Mouse (Mus musculus) midbrain, postnatal 0 days (tissue): ENCODE data around the gene Stard3nl. TPM values are rescaled to one million over a fixed set of nuclear protein-coding genes. Genes with fewer than 3 reads are reported as not detected.
A peak's percentile ranks its signal among the peaks of the same experiment; 100 is the strongest.
"Not testable (repeated sequence)": the region's sequence is repeated elsewhere in the genome, so short reads cannot be mapped to it uniquely, and the experiment has no call there.

Source experiments
- ATAC-seq: fragments of 200-750 bp; cut with Nextera tagmentation; 2 replicates; pipeline ENCODE4 v1.8.0; 2017; ENCODE audit warnings: moderate number of reproducible peaks, mild to moderate bottlenecking, moderate TSS enrichment, moderate library complexity; ENCODE audit not compliant: low FRiP score
- DNase-seq: peaks from one replicate; pipeline ENCODE4 v3.0.0-alpha.2; 2015; ENCODE audit warnings: low spot score
- H3K27ac ChIP-seq: fragments of 300-500 bp; sonication (generic); 2 replicates; pipeline ENCODE4 v1.5.1; 2014; ENCODE audit warnings: low read depth, mild to moderate bottlenecking, low read length, mixed read lengths
- H3K27me3 ChIP-seq: fragments of 300-500 bp; sonication (generic); 2 replicates; pipeline ENCODE4 v1.6.1; 2014; ENCODE audit warnings: low read length, control low read depth, mixed read lengths; ENCODE audit not compliant: insufficient read depth
- H3K36me3 ChIP-seq: fragments of 300-500 bp; sonication (generic); 2 replicates; pipeline ENCODE4 v1.6.1; 2014; ENCODE audit warnings: low read length, control low read depth, mixed read lengths; ENCODE audit not compliant: insufficient read depth
- H3K4me1 ChIP-seq: fragments of 300-500 bp; sonication (generic); 2 replicates; pipeline ENCODE4 v1.6.1; 2014; ENCODE audit warnings: mild to moderate bottlenecking, control low read depth, antibody characterized with exemption, low read length, mixed read lengths; ENCODE audit not compliant: insufficient read depth
- H3K4me2 ChIP-seq: fragments of 300-500 bp; sonication (generic); 2 replicates; pipeline ENCODE4 v1.6.1; 2014; ENCODE audit warnings: low read depth, mild to moderate bottlenecking, low read length, mixed read lengths; ENCODE audit not compliant: poor library complexity, severe bottlenecking
- H3K4me3 ChIP-seq: fragments of 300-500 bp; sonication (generic); 2 replicates; pipeline ENCODE4 v1.5.1; 2014; ENCODE audit warnings: low read depth, mild to moderate bottlenecking, low read length, moderate library complexity
- H3K9ac ChIP-seq: fragments of 300-500 bp; sonication (generic); replicated peaks from 2 replicates; pipeline ENCODE4 v1.6.1; 2014; ENCODE audit warnings: mild to moderate bottlenecking, low read length, moderate library complexity, mixed read lengths; ENCODE audit not compliant: poor library complexity, severe bottlenecking
- H3K9me3 ChIP-seq: fragments of 300-500 bp; sonication (generic); 2 replicates; pipeline ENCODE4 v1.6.1; 2016; ENCODE audit warnings: low read length, control low read depth
- CTCF ChIP-seq: IDR thresholded peaks from 2 replicates; pipeline ENCODE4 v1.5.1; 2016; ENCODE audit warnings: antibody characterized with exemption, mild to moderate bottlenecking
- WGBS: fragments of 180-500 bp; shearing (Covaris S2); extraction: QIAGEN DNeasy Blood & Tissue Kit; methylation state at CpG from one replicate; pipeline ENCODE4 v1.1.7; 2014; 5-methylcytosine and 5-hydroxymethylcytosine counted together
- polyA plus RNA-seq: library from polyadenylated mRNA; unstranded; fragments of >200 nt; fragmentation: Nextera tagmentation; extraction: Ambion mirVana; gene quantifications from 2 replicates; pipeline ENCODE4 v1.2.1, GENCODE M21; 2015
- total RNA-seq: library from RNA; depleted of rRNA; stranded (reverse); fragments of >200 nt; gene quantifications from 2 replicates; pipeline ENCODE4 v1.2.3, GENCODE M21; 2014

The Stard3nl gene
- total and polyA plus RNA-seq, 2 experiments from 2014 or later, result 71.6 to 215 TPM

DNA sequence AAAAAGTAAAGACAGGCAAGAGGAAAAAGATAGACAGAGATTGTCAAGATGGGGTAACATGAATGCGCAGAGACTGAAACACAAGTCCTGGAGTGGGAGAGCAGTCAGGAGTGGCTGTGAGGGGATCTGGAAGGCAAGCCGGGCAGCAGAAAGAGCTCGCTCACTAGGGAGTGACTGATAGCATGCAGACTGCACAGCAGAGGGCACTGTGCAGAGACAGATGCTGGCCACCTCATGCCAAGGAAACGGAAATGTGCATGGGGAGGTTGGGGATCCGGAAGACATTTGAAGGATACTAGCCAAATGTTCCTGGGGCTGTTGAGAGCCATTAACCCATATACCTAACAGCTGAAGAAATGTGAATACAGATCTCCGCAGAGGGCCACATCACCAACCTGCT is 33.2 kb downstream of the Stard3nl start:
- Histone ChIP-seq H3K4me2 (no peak overlapping the region), H3K4me1 (no peaks in the 10 kb centered on the region), H3K4me3 (no peak overlapping the region), H3K36me3 (peaks cover 23% of the 10 kb centered on the region), H3K9ac (no peak overlapping the region), H3K27me3 (no peaks in the 10 kb centered on the region), H3K27ac (no peak overlapping the region), H3K9me3 (no peaks in the 10 kb centered on the region)
- WGBS, result 60% methylated on average over 6 of the region's 6 CpGs
- ATAC-seq, result no peak
- peak; percentile 59 for DNase-seq
- TF ChIP-seq CTCF, result peak; percentile 71

DNA sequence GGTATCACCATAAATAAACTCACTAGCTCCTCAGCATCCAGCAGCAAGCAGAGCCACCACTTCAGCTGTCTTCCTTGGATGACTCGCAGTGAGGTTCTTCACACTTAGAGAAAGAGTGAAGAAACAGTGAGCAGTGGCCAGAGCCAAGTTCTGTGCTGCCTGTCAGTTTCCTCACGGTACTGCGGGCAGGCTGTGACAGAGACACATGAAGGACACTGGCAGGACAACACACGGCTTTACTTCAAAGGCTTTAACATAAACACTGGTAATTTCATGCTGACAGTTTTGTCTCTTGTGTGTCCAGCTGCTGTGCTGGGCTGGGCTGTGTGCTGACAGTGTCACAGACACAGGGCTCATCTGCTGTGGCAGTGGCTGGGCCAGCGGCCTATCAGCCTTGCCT is 37.6 kb downstream of the Stard3nl start:
- 70% methylated on average over 5 of the region's 5 CpGs for WGBS
- no peak overlapping the region for H3K4me3 ChIP-seq
- H3K4me2 ChIP-seq, result no peak overlapping the region
- 0 out of 2 replicates have a peak, but pooled peaks cover 2% of the 10 kb centered on the region for H3K4me1 ChIP-seq
- peak; percentile 23 for DNase-seq
- no peak for TF ChIP-seq CTCF
- H3K9me3 ChIP-seq, result no peaks in the 10 kb centered on the region
- no peak overlapping the region for H3K9ac ChIP-seq
- H3K36me3 ChIP-seq, result peaks cover 31% of the 10 kb centered on the region
- H3K27ac ChIP-seq, result no peak overlapping the region
- ATAC-seq, result no peak
- no peaks in the 10 kb centered on the region for H3K27me3 ChIP-seq

DNA sequence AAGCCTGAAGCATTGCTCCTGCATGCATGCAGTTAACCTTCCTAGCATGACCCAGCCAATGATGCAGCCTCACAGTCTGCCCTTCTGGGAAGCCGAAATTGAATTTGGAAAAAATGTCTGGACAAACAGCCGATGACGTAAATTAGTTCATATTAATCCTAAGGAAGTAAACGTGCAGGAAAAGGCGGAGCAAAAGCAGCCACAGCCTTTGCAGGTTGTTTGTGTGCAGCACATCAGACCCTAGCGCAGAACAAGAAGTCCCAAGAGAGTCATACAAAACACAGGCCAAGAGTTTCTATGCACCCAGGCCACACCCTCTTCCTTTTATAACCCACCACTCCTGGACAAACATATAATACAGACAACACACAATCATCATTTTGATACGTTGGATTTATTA is 38.3 kb downstream of the Stard3nl start:
- Histone ChIP-seq H3K27me3 (no peaks in the 10 kb centered on the region), H3K4me3 (no peak overlapping the region), H3K27ac (no peak overlapping the region), H3K4me2 (no peak overlapping the region), H3K4me1 (0 out of 2 replicates have a peak, but pooled peaks cover 3% of the 10 kb centered on the region), H3K9me3 (no peaks in the 10 kb centered on the region), H3K9ac (no peak overlapping the region), H3K36me3 (peaks cover 31% of the 10 kb centered on the region)
- TF ChIP-seq CTCF, result no peak
- no peak for DNase-seq
- WGBS, result 90% methylated on average over 7 of the region's 7 CpGs
- no peak for ATAC-seq

DNA sequence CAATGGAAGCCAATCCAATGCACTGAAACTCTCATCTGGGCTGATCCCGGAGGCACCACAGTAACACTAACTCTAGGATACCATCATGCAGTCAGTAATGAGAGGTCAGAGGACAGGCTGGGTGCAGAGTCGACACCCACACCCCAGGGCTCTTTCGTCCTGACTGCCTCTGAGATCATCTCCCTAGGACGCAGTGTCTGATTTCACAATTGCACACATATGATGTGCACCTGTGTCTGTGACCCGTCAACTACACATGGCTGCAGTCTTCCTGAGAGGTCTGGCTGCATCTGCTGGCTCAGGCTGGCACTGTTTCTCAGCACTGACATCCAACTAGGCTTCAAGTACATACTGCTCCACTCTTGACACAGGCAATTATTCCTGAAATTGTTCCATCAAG is 38.9 kb downstream of the Stard3nl start:
- no peak for TF ChIP-seq CTCF
- Histone ChIP-seq H3K36me3 (peaks cover 31% of the 10 kb centered on the region), H3K9me3 (no peaks in the 10 kb centered on the region), H3K27ac (no peak overlapping the region), H3K27me3 (no peaks in the 10 kb centered on the region), H3K4me2 (no peak overlapping the region), H3K4me1 (0 out of 2 replicates have a peak, but pooled peaks cover 3% of the 10 kb centered on the region), H3K9ac (no peak overlapping the region), H3K4me3 (no peak overlapping the region)
- WGBS, result 77% methylated on average over 5 of the region's 5 CpGs
- DNase-seq (no peak), ATAC-seq (0 out of 2 replicates have a peak, but pooled peaks have one; percentile 31)

DNA sequence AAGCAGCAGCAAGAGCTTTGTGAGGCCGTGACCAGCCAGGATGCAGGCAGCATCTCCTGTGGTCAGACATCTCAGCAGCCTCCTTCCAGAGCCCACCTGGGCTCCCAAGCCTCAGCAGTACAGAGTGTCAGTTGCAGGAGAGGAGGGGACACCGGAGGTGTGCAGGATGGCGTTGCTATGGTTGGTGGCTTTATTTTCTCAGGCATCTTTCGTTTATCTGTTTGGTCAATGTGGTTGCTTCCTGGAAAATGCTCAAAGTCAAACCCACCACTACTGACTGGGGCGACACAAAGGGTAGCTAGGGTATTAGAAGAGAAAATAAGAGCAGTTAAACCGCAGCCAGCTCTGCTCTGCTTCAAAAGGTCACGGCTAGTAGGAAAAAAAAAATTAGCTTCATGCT is 39.5 kb downstream of the Stard3nl start:
- Histone ChIP-seq H3K27me3 (no peaks in the 10 kb centered on the region), H3K9me3 (no peaks in the 10 kb centered on the region), H3K27ac (no peak overlapping the region), H3K4me3 (no peak overlapping the region), H3K9ac (no peak overlapping the region), H3K4me2 (no peak overlapping the region), H3K4me1 (0 out of 2 replicates have a peak, but pooled peaks cover 3% of the 10 kb centered on the region), H3K36me3 (peaks cover 31% of the 10 kb centered on the region)
- TF ChIP-seq CTCF, result no peak
- DNase-seq (no peak), ATAC-seq (no peak)
- WGBS, result 61% methylated on average over 7 of the region's 7 CpGs

DNA sequence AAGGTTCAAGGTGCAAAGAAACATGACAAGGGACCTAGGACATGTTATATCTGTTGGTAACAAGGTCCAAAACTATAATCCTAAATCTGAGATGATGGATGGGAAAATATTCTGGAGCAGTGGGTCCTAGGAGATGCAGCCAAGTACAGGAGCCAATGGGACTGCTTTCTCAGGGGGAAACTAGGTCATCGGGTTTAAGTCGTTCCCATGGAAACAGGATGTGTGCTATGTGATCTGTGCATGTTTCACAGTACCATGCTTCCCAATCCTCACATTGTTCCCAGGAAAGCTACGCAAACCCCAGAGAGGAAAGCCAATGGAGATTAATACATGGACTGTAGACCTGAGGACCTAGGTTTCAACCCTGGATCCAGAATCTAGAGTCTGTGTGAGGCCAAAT is 42.8 kb downstream of the Stard3nl start:
- Histone ChIP-seq H3K27ac (no peak overlapping the region), H3K27me3 (no peaks in the 10 kb centered on the region), H3K36me3 (peaks cover 15% of the 10 kb centered on the region; the same call in 1 of the 2 replicates), H3K4me3 (no peak overlapping the region), H3K4me1 (0 out of 2 replicates have a peak, but pooled peaks cover 3% of the 10 kb centered on the region), H3K9ac (no peak overlapping the region), H3K9me3 (no peaks in the 10 kb centered on the region), H3K4me2 (no peak overlapping the region)
- ATAC-seq (peak; percentile 83), DNase-seq (peak; percentile 30)
- WGBS, result 53% methylated on average over 3 of the region's 3 CpGs
- TF ChIP-seq CTCF, result no peak

DNA sequence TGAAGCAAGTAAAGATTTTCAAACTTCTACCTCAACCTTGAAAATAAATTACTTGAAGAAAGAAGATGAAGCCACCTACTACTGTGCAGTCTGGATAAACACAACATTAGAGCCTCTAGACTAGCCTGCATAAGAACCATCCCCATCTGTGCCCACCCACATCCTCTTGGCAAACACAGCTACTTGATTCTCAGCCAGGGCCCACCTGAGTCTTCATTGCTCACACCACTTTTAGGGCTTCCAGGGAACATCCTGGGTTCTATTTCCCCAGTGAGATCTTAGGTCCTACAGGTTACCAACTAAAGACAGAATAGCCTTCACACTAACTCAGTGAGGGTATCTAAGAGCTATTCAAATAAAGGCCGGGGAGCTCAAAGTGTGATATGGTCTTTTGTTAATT is 55.2 kb downstream of the Stard3nl start:
- WGBS, result 30% methylated on average over 1 of the region's 1 CpGs
- not testable (repeated sequence) for H3K27ac ChIP-seq, H3K9me3 ChIP-seq, H3K4me3 ChIP-seq, H3K4me2 ChIP-seq, DNase-seq, H3K9ac ChIP-seq, H3K36me3 ChIP-seq, ATAC-seq, H3K4me1 ChIP-seq, H3K27me3 ChIP-seq

DNA sequence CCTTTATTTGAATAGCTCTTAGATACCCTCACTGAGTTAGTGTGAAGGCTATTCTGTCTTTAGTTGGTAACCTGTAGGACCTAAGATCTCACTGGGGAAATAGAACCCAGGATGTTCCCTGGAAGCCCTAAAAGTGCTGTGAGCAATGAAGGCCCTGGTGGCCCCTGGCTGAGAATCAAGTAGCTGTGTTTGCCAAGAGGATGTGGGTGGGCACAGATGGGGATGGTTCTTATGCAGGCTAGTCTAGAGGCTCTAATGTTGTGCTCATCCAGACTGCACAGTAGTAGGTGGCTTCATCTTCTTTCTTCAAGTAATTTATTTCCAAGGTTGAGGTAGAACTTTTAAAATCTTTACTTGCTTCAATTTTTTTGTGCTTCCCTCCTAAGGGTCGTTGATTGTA is 59.3 kb downstream of the Stard3nl start:
- not testable (repeated sequence) for H3K4me2 ChIP-seq, H3K4me3 ChIP-seq, H3K27ac ChIP-seq, H3K27me3 ChIP-seq, H3K4me1 ChIP-seq, ATAC-seq, H3K9ac ChIP-seq, H3K36me3 ChIP-seq, H3K9me3 ChIP-seq, DNase-seq
- WGBS, result 76% methylated on average over 1 of the region's 1 CpGs
